Mouse (Mus musculus) CD4-positive, CD25-positive, alpha-beta regulatory T cell, adult 2 months (primary cell): ENCODE data around the gene Pan3.

Source experiments
- DNase-seq: peaks from one replicate; pipeline ENCODE4 v3.0.0-alpha.2; 2012; ENCODE audit warnings: low read depth, low spot score

The Pan3 gene

DNA sequence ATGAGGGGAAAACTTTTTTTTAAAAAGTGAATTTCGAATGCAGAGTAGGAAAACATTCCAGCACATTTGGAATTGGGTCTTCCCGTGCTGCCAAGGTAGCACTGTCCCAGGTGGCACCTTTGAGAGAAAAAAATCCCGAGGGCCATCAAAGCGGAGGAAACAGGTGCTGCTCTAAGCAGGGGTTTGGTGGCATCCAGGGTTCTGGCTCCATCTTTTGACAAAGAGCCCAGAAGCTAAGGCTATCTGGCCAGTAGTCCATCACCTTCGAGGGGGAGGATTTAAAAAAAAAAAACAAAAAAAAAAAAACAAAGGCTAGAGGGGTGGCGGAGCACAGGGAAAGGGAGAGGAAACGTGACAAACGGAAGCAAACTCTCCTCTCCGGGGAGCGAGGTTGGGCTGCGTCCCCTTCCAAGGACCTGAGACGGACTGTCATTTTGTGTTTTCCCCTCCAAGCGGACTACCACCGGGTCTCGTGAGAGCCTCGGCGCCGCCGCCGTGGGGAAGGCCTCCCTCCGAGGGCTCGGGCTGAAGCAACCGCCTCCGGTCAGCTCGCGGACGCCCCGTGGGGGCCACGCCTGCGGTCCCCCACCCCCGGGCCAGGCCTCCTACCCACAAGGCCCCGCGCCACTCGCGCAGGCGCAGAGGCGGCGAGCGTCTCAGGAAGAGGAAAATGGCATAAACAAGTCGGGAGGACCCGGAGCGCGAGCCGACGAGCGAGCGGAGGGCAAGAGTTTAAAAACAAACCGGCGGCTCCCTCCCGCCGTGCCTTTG, at the start of gene Pan3:
Pan3 (plus strand) TSS at position 627 of the 771 bp plus-strand sequence.
- DNase-seq, result peak; percentile 95

DNA sequence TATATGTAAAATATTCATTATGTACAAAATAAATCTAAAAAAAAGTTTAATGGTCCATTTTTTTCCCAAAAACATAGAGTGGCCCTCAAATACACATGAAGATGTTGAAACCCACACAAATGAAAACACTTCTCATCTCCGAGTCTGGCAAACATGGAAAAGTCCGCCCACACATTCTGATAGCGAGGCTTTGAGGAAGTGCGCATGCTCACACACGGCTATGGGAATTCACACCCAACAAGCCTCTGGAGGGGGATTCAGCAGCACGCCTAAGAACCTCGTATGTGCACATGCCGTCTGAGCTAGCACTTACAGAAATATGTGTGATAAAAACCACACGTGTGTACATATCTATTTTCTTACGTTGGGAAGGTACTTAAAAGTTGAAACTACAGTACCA, 48.6 kb upstream of the Pan3 start:
- DNase-seq, result no peak

DNA sequence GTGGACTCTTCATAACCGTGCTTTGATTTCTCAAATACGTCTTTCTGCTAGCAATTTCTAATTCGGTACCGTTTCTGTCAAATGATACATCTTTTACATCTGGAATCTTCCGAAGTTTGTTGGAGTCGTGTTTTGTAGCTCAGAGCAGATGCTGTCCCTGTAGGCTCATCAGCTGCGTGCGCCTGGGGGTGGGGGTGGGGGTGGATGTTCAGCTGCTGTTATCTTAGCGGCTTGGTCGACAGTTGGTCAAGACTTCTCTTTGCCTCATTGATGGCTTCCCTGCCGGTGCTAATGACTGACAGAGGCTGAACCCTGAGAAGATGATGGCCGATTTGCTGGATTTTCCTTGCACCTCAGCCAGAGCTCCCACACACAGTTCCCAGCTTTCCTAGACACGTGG, 43.1 kb upstream of the Pan3 start:
- no peak for DNase-seq

DNA sequence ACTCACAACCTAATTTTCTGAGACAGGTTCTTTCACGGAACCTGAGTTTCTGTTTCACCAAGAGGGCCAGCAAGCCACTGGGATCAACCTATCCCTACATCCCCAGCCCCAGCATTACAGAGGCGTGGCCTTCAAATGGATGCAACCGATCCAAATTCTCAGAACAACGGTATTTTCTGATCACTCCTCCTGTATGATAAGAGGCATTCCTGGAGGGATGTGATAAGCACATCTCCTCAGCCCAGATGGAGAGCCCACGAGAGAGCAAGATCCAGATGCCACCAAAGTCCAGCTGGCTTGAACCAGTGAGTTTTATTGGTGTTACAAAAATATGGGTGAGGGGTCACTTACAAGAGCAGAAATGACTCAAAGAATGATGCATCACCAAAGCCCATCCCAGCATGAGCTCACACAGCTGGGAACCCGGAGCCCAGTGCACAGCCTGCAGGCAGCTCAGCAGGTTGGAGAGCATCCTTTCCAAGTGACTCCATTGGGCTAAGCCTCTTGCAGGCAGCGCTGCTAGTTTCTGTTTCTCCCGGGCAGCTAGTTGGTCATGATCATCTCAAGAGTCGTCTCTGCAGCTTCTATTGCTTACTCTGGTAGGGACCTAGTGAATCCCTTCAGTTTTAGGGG, 41.5 kb upstream of the Pan3 start:
- no peak for DNase-seq

DNA sequence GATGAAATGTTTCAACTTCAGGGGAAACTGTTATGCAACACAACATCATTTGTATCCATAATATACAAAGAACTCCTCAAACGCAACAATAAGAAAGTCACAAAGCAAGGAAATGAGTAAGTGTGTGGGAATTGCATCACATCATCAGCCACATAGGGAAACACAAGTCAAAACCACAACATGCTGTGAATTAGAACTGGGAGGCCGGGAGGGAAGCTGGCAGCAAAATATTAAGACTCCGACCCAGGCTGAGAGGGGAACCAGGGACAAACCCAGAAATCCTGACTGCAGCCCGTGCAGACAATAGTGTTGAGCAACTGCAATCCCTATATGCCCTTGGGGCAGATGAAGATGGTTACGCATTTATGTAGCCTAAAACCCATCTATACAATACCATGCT, 40.9 kb upstream of the Pan3 start:
- DNase-seq, result no peak

DNA sequence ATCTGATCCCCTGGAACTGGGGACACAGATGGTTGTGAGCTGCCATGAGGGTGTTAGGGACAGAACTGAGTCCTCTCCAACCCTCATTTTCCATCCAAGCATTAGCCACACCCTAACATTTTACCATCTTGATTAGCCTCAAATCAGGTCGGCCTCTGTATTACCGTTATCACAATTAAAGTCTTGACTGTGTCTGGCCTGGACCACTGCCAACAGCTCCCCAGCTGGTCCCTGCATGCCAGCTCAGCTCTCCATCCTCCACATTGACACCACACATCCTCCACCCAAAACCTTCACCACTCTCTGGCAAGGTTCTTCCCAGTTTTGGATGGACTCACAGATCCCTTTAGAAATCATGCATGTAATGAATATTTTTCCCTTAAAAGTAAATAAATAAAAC, 39.2 kb upstream of the Pan3 start:
- DNase-seq, result no peak

DNA sequence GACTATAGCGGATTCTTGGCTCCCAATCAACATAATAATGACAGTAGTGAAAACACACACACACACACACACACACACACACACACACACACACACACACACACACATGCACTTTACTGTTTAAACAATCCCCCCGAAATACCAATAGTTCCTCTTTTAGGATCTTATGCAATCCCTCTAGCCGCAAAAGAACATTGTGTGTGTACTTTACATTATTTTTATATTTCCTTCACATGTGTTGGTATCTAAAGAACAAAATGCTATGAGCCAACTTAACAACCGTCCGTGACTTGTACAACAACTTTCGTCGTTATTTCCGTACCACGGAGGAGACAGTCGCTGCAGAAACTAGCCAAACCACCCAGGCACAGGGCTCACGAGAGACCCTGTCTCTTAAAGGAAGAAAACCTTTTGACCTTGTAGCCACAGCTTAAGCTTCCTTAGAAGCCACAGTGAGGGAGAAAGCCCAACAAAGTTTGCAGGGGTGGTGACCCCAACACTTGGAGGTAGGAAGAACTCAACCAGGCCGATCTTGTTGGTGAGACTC, 37.2 kb upstream of the Pan3 start:
- no peak for DNase-seq

DNA sequence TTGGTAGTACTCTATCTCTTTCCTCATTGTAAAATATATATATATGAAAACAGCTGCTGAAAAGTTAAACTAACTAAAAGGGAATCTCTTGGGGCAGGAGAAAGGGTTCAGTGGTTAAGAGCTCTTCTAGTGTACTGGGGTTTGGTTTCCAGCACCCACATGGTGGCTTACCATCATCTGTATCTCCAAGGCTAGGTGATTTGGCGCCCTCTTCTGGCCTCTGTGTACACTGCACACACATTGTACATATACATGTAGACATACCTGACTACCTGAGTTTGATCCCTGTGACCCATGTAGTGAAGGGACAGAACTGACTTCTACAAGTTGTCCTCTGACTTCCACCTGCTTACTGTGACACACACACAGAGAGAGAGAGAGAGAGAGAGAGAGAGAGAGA, 34.9 kb upstream of the Pan3 start:
- DNase-seq, result peak; percentile 13

DNA sequence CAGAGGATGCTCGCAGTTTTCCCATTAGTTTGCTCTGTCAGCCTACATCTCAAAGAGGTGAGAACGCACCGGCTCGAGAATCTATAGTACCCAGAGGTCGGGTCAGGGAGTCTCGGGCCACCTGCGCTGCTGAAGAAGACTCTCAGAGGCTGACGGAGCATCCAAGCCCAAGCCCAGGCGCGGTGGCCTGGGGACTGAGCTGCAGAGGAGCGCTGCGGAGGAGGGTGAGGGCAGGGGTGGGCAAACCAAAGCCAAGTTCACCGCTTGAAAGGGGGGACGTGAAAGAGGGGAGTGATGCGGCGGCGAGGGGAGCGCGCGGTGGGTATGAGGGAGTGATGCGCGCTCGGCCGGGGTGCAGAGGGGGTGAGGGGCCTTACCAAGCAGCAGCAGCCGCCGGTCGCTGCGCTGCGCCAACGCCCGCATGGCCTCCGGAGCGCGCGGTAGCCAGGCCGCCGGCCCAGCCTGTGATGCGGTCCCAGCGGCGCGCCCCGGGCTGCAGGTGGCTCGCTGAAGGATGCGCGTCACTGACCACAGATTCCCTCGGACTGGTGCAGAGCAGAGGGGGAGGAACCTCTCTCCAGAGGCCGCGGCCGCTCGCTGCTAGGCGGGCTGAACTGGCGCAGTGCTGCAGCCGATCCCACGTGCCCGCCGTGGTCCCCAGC, 30.0 kb upstream of the Pan3 start, which contains the start of gene Flt3:
Flt3 (minus strand) TSS at position 647 of the 662 bp plus-strand sequence.
- peak; percentile 10 for DNase-seq

DNA sequence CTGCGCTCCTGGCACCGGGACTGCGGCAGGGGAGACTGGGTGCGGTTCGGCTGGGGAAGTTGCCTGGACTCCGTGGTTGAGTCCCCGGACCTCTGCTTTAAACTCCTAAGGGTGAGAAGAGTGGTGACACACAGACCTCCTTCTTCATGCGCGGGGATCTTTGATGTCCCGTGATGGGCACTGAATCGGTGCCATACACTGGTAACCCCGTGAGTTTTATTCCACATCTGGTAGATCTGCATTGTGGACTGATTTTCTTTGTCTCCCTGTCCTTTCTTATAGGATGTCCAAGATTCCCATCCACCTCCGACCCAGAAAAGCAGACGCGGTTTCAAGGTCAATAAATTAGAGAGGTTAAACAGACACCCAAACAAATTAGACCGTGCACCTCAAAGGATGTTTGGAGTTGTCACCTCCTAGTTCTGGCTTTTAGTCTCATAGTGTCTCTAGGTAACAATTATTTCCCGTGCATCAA, 29.4 kb upstream of the Pan3 start:
- DNase-seq, result no peak

DNA sequence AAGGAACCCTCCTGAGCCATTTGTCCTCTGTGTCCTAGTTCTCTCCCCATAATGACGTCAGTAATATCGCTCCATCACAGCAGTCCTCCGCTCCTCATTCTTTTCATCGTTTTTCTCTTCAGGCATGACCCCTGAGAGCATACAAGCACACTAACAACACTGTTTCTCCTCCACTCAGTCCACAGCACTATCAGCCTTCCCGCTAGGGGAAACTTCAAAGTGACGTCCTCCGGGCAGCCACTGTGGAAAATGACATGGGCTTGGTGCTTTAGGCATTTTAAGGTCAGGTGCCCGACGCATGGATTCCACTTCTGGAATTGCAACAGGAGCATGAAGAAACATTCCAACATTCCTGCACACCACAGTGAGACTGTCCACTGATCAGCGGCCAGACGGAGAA, 28.9 kb upstream of the Pan3 start:
- DNase-seq, result no peak

DNA sequence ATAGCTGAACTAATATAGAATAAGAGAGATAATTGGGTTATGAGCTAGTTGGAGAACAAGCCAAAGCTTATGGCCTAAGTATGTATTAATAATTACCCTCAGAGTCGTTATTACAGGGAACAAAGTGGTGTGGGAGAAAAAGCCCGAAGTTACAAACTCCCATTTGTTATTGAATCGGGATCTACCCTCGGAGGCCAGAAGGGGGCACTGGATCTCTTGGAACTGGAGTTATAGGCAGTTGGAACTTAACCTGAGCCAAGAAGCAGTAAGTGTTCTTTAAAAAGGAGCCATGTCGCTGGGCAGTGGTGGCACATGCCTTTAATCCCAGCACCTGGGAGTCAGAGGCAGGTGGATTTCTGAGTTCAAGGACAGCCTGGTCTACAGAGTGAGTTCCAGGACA, 27.5 kb upstream of the Pan3 start:
- peak; percentile 48 for DNase-seq

DNA sequence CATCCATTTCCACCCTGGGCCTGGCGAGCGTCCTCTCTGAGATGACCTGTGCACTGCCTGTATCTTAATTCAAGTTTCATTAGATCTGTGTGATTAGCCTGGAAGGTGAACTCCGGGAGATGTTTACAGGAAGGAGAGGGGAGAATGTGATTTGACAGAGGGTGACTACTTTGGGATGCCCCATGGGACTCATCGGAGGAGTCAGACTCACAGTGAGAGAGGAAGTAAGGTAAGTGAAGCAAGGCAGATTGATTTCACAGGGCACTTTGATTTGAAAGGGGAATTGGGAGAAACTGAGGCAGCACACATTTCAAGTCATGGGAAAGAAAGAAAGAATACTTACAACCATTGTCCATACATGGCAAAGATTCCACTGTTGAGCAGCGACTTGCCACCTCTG, 23.8 kb upstream of the Pan3 start:
- DNase-seq, result no peak

DNA sequence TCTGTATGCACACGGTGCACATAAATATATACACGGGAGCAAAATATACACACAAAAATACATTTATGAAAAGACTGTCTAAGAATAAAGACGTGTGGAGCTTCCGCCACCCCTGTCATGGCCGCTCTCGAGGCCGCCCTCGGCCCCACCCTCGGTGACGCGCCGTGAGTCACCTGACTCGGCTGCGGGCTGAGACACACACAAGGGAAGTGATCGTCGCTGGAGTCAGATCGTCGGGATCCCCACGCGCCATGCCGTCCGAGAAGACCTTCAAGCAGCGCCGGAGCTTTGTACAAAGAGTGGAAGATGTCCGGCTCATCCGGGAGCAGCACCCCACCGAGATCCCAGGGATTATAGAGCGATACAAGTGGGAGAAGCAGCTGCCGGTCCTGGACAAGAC, 21.2 kb upstream of the Pan3 start:
- DNase-seq, result no peak

DNA sequence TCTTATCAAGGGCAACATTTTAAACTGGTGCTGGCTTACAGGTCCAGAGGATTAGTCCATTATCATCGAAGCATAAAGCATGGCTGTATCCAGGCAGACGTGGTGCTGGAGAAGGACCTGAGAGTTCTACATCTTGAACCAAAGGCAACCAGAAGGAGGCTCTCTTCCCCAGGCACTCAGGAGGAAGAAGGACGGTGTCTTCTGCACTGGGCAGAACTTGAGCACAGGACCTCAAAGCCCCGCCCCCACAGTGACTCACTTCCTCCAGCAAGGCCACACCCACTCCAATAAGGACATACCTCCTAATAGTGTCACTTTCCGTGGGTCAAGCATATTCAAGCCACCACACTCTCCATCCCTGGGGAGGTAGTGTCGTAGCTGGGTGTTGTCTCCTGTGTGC, 19.4 kb upstream of the Pan3 start:
- DNase-seq, result no peak

DNA sequence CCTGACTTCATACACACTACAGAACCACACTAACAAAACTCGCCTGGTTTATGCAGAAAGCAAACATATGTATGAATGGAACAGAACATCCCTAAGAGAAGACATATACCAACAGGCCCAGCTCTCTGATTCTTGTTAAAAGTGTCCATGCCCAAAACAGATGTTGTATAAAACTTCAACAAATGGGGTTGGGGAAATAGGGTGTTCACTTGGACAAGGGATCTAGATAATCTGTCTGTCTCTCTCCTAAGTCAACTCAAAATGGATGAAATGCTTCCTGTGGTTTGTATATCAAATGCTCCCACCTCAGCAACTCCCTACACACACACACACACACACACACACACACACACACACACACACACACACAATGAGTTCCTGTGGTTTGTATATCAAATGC, 12.0 kb upstream of the Pan3 start:
- no peak for DNase-seq

DNA sequence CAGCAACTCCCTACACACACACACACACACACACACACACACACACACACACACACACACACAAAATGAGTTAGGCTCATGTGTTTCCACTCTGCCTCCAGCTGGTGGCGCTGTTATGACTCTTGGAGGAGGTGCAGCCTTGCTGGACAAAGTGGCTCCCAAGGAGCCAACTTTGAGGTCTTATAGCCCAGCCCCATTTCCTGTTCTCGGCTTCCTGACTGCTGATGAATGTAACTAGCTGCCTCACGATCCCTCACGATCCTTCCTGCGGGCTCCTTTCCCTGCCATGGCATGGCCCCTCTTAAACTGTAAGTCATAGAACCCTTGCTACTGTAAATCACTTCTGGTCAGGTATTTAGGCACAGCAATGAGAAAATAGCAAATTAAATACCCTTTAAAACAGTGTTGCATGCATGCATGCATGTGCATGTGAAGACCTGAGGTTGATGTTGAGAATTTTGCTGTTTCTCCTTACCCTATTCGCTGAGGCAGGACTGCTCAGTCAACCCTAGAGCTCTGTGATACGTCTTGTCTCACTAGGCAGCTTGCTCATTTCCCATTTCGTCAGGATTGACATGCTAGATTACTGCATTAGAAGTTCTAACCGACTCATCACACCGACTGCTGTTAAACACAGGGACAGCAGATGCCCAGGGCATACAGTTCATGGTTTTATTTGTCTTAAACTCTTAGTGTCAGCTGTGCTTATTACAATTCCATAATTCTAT, 11.4 kb upstream of the Pan3 start:
- DNase-seq, result peak; percentile 87

DNA sequence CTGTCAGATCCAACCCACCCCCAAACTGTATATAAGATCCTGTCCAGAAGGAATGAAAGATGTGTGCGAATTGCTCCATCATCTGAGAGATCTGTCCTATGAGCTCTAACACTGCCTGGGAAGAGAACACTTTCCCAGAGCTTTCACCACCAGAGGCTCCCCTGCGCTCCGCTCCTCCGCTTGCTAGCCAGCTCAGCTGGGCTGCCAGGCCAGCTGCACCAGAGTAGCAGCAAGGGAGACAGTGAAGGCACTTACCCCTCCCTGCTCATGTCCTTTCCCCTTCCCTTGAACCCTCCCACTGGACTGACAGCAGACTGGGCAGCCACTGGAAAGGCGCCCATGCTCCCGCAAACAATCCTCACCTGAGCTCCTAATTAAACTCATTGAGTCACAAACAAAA, 6.3 kb upstream of the Pan3 start:
- DNase-seq, result no peak

DNA sequence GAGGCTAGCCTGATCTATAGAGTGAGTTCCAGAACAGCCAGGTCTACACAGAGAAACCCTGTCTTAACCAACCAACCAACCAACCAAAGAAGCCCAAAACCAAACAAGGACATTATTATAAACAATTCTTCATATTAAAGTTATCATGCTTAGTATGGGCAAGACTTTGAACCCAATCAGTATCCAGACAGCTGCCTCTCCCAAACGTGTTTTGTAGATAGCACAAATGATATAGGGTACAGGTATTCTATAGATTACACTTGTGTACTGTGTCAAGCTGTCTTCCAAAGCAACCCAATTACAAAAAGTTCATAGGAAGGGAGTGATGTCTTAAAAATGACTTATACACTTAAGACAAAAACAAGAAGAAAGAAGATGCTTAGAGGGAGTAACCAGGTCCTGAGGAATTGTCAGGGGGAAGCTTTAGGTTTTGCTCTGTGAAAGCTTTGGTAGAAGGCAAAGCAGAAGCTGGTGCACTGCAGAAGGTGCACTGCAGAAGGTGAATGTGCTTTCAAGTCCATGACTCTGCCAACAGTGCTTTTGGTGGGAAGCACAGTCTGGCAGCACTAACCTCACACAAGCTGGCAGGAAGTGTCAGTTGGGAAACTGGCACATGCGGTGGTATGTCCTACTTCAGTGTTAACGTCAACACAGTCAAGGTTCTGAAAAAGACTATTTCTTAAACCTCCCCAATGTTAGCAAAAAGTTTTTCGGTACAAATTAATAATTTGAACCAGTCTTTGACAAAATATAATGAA, 3.7 kb upstream of the Pan3 start:
- no peak for DNase-seq

DNA sequence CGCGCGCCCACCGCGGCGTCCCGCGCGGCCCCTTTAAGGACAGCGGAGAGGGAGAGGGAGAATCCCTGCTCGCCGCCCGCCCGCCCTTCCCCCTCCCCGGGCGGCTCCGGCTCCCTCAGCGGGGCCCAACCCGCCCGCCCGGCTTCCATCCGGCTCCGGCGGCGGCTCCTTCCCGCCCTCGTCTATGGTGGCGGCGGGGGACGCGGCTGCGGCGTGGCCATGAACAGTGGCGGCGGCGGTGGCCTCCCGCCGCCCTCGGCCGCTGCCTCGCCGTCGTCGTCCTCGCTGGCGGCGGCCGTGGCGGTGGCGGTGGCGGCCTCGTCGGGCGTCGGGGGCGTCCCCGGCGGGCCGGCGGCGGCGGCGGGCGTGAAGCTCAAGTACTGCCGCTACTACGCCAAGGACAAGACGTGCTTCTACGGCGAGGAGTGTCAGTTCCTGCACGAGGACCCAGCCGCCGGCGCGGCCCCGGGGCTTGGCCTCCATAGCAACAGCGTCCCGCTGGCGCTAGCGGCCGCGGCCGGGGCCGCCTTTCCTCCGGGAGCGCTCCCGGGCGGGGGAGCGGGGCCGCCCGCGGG, 487 bp downstream of the Pan3 start:
- DNase-seq, result peak; percentile 68
